Mouse (Mus musculus) gastrocnemius, postnatal 4 days (tissue): ENCODE data around the gene Rasd1. TPM values are rescaled to one million over a fixed set of nuclear protein-coding genes. Genes with fewer than 3 reads are reported as not detected.

ENCODE experiments used
- total RNA-seq, 2 experiments: library from RNA; stranded (reverse); gene quantifications; 2 replicates each; pipeline ENCODE4 v1.2.3; 2021

Gene Rasd1
- total RNA-seq, 2 experiments from 2014 or later = 2.2 to 3.4 TPM

Other genes with a start within 250 kb of the Rasd1 start
- under 1 TPM; 0.44 to 0.66 TPM for gene Pld6, start 177.3 kb downstream of the Rasd1 start, total RNA-seq
- gene Flcn, start 154.9 kb downstream of the Rasd1 start, total RNA-seq = 10 to 100 TPM; 28.2 to 28.8 TPM
- 10 to 100 TPM; 18.8 to 22.6 TPM for gene Nt5m, start 125.5 kb downstream of the Rasd1 start, total RNA-seq
- 10 to 100 TPM; 84.8 to 86.3 TPM for gene Cops3, start 125.1 kb downstream of the Rasd1 start, total RNA-seq
- gene Med9, start 16.7 kb downstream of the Rasd1 start, total RNA-seq = 10 to 100 TPM; 20.1 to 21.9 TPM
- gene Pemt, start 81.5 kb upstream of the Rasd1 start, total RNA-seq = 1 to 10 TPM; 5.9 to 7.7 TPM
- 10 to 100 TPM; 41.7 to 44.6 TPM for gene Rai1, start 140.1 kb upstream of the Rasd1 start, total RNA-seq